Mouse (Mus musculus): ENCODE measurements around the gene Bcas3.

GRCm38 (mm10) chr11:85766811-85767210 lies 413.8 kb downstream of the Bcas3 start:
- TF ChIP-seq EP300 (IDR thresholded peaks at IDR 0.05) (no peak), CTCF (IDR thresholded peaks at IDR 0.05) (no peak)
